Mouse (Mus musculus) embryonic facial prominence, embryonic 11.5 days (tissue): Measurements from ENCODE around the gene Slc5a5. TPM values are rescaled to one million over a fixed set of nuclear protein-coding genes. Genes with fewer than 3 reads are reported as not detected.

Experiments
- ATAC-seq: fragments of 200-750 bp; cut with Nextera tagmentation; replicated peaks from 2 replicates; pipeline ENCODE4 v1.8.0; 2017; ENCODE audit warnings: low read depth; ENCODE audit not compliant: insufficient number of reproducible peaks, low FRiP score, low TSS enrichment
- DNase-seq: peaks from one replicate; pipeline ENCODE4 v3.0.0-alpha.2; 2015; ENCODE audit warnings: low spot score
- H3K27ac ChIP-seq: fragments of 300-500 bp; sonication (generic); replicated peaks from 2 replicates; pipeline ENCODE4 v1.5.1; 2014; ENCODE audit warnings: mild to moderate bottlenecking, low read depth, low read length, control low read depth
- H3K27me3 ChIP-seq: fragments of 300-500 bp; sonication (generic); 2 replicates; pipeline ENCODE4 v1.6.1; 2014; ENCODE audit warnings: mild to moderate bottlenecking, low read length, moderate library complexity, mixed read lengths; ENCODE audit not compliant: control insufficient read depth, insufficient read depth
- H3K36me3 ChIP-seq: fragments of 300-500 bp; sonication (generic); replicated peaks from 2 replicates; pipeline ENCODE4 v1.6.1; 2014; ENCODE audit warnings: low read depth, mild to moderate bottlenecking, low read length, moderate library complexity, mixed read lengths; ENCODE audit not compliant: control insufficient read depth, insufficient read depth
- H3K4me1 ChIP-seq: fragments of 300-500 bp; sonication (generic); 2 replicates; pipeline ENCODE4 v1.6.1; 2014; ENCODE audit warnings: low read length, mixed read lengths; ENCODE audit not compliant: control insufficient read depth, insufficient read depth
- H3K4me2 ChIP-seq: fragments of 300-500 bp; sonication (generic); 2 replicates; pipeline ENCODE4 v1.6.1; 2014; ENCODE audit warnings: low read depth, mild to moderate bottlenecking, control low read depth, low read length, moderate library complexity
- H3K4me3 ChIP-seq: fragments of 300-500 bp; sonication (generic); 2 replicates; pipeline ENCODE4 v1.5.1; 2014; ENCODE audit warnings: low read depth, low read length, control low read depth
- H3K9ac ChIP-seq: fragments of 300-500 bp; sonication (generic); replicated peaks from 2 replicates; pipeline ENCODE4 v1.6.1; 2014; ENCODE audit warnings: mild to moderate bottlenecking, control low read depth, low read length
- H3K9me3 ChIP-seq: fragments of 300-500 bp; sonication (generic); replicated peaks from 2 replicates; pipeline ENCODE4 v1.6.1; 2016; ENCODE audit warnings: mild to moderate bottlenecking, low read length, inconsistent platforms, mixed read lengths; ENCODE audit not compliant: control insufficient read depth
- WGBS: fragments of 180-500 bp; shearing (Covaris S2); extraction: QIAGEN DNeasy Blood & Tissue Kit; methylation state at CpG from one replicate; pipeline ENCODE4 v1.1.7; 2014; 5-methylcytosine and 5-hydroxymethylcytosine counted together
- polyA plus RNA-seq: library from polyadenylated mRNA; unstranded; fragments of >200 nt; fragmentation: Nextera tagmentation; extraction: Ambion mirVana; gene quantifications from 2 replicates; pipeline ENCODE4 v1.2.1, GENCODE M21; 2014

Gene Slc5a5
- polyA plus RNA-seq, 1 experiment from 2014 or later: 0.27 TPM

GRCm38 (mm10) chr8:70839408-70840351 lies 52.9 kb downstream of the Slc5a5 start, which contains the start of gene Arrdc2:
Gene Arrdc2 (minus strand): TSS chr8:70839720.
- Histone ChIP-seq H3K36me3 (no peaks in the 10 kb centered on the region), H3K27ac (no peak within 1 kb of the TSS), H3K4me1 (no peaks in the 10 kb centered on the region; the same call in 1 of the 2 replicates), H3K9me3 (no peaks in the 10 kb centered on the region), H3K4me2 (peak within 1 kb of the TSS; percentile 91), H3K9ac (peak within 1 kb of the TSS; percentile 75), H3K27me3 (no peaks in the 10 kb centered on the region), H3K4me3 (peak within 1 kb of the TSS; percentile 66)
- DNase-seq: peak; percentile 100
- 2% methylated on average over 55 of the region's 55 CpGs for WGBS
- ATAC-seq: peak; percentile 93

GRCm38 (mm10) chr8:70838654-70839407 lies 53.7 kb downstream of the Slc5a5 start:
- Histone ChIP-seq H3K4me2 (peak overlapping the region; percentile 91), H3K27me3 (no peaks in the 10 kb centered on the region), H3K27ac (no peak overlapping the region), H3K36me3 (no peaks in the 10 kb centered on the region), H3K4me1 (no peaks in the 10 kb centered on the region; the same call in 1 of the 2 replicates), H3K9me3 (no peaks in the 10 kb centered on the region), H3K4me3 (peak overlapping the region; percentile 66), H3K9ac (peak overlapping the region; percentile 75)
- ATAC-seq (peak; percentile 32), DNase-seq (peak; percentile 38)
- 3% methylated on average over 64 of the region's 66 CpGs for WGBS

GRCm38 (mm10) chr8:70836666-70837065 lies 55.9 kb downstream of the Slc5a5 start:
- H3K4me3 ChIP-seq: no peak overlapping the region
- WGBS: 88% methylated on average over 12 of the region's 12 CpGs

GRCm38 (mm10) chr8:70834071-70834470 lies 58.5 kb downstream of the Slc5a5 start:
- no peak for ATAC-seq
- H3K9me3 ChIP-seq: no peaks in the 10 kb centered on the region
- H3K27ac ChIP-seq: no peak overlapping the region
- no peak overlapping the region for H3K9ac ChIP-seq
- WGBS: 93% methylated on average over 3 of the region's 3 CpGs
- H3K27me3 ChIP-seq: no peaks in the 10 kb centered on the region
- no peaks in the 10 kb centered on the region for H3K36me3 ChIP-seq
- H3K4me3 ChIP-seq: no peak overlapping the region
- no peak for DNase-seq
- H3K4me2 ChIP-seq: no peak overlapping the region
- no peaks in the 10 kb centered on the region; the same call in none of the 2 replicates for H3K4me1 ChIP-seq

More at GRCm38 (mm10) chr8:70836666-70837065, 55.9 kb downstream of the Slc5a5 start:
- H3K4me2 ChIP-seq: no peak overlapping the region
- H3K27me3 ChIP-seq: no peaks in the 10 kb centered on the region
- H3K9me3 ChIP-seq: no peaks in the 10 kb centered on the region
- no peaks in the 10 kb centered on the region for H3K36me3 ChIP-seq
- H3K27ac ChIP-seq: no peak overlapping the region
- no peak for ATAC-seq
- H3K4me1 ChIP-seq: no peaks in the 10 kb centered on the region; the same call in none of the 2 replicates
- DNase-seq: no peak
- no peak overlapping the region for H3K9ac ChIP-seq

- Histone ChIP-seq H3K36me3 (no peaks in the 10 kb centered on the region), H3K4me3 (no peak overlapping the region), H3K27ac (no peak overlapping the region), H3K9me3 (no peaks in the 10 kb centered on the region), H3K27me3 (no peaks in the 10 kb centered on the region), H3K9ac (no peak overlapping the region), H3K4me1 (no peaks in the 10 kb centered on the region; the same call in none of the 2 replicates), H3K4me2 (no peak overlapping the region)
- ATAC-seq (no peak), DNase-seq (no peak)
- WGBS: 44% methylated on average over 15 of the region's 15 CpGs
Measured at GRCm38 (mm10) chr8:70833520-70833919, 59.0 kb downstream of the Slc5a5 start.

- Histone ChIP-seq H3K4me1 (no peaks in the 10 kb centered on the region; the same call in 1 of the 2 replicates), H3K4me2 (no peak overlapping the region), H3K27ac (no peak overlapping the region), H3K9me3 (no peaks in the 10 kb centered on the region), H3K9ac (0 out of 2 replicates have a peak overlapping the region, but pooled peaks have one; percentile 13), H3K27me3 (no peaks in the 10 kb centered on the region), H3K4me3 (no peak overlapping the region), H3K36me3 (no peaks in the 10 kb centered on the region)
- DNase-seq (no peak), ATAC-seq (no peak)
- WGBS: 50% methylated on average over 9 of the region's 9 CpGs
Measured at GRCm38 (mm10) chr8:70833018-70833482, 59.5 kb downstream of the Slc5a5 start.
